15 mouse cellular contexts compared by ENCODE assay signal in genomic region chr14:76388025-76388424, GRCm38 (mm10).
"Had no signal": no experiment of that assay in that cellular context is flagged by ENCODE, and none has a peak within 500 bp of the region (broad histone marks: within the 10 kb centered on the region; RNA-seq: fewer than 3 reads in every experiment).

No protein-coding gene starts in this region.

- H3K4me3 ChIP-seq: liver, embryonic 13.5 days; midbrain, embryonic 12.5 days; midbrain, embryonic 15.5 days; neural tube, embryonic 13.5 days; stomach, embryonic 15.5 days had no signal

- H3K27ac ChIP-seq: liver, embryonic 13.5 days; midbrain, embryonic 12.5 days; midbrain, embryonic 15.5 days; neural tube, embryonic 13.5 days; stomach, embryonic 15.5 days had no signal

- H3K9ac ChIP-seq: liver, embryonic 13.5 days; midbrain, embryonic 12.5 days; midbrain, embryonic 15.5 days; neural tube, embryonic 13.5 days; stomach, embryonic 15.5 days had no signal

- DNase-seq: kidney, adult 8-10 months; kidney, postnatal 14 days; kidney, postnatal 4 days; liver, embryonic 13.5 days; lung, adult 2 months; lung, postnatal 14 days; lung, postnatal 4 days; retina, postnatal 1 day; right cerebral cortex, postnatal 25 days; spleen, adult 18-20 months; thymus, postnatal 4 days had no signal

- H3K4me1 ChIP-seq: liver, embryonic 13.5 days; midbrain, embryonic 12.5 days; midbrain, embryonic 15.5 days; neural tube, embryonic 13.5 days; stomach, embryonic 15.5 days had no signal

- H3K36me3 ChIP-seq: liver, embryonic 13.5 days; midbrain, embryonic 12.5 days; midbrain, embryonic 15.5 days; neural tube, embryonic 13.5 days; stomach, embryonic 15.5 days had no signal

- H3K9me3 ChIP-seq: midbrain, embryonic 12.5 days; midbrain, embryonic 15.5 days; stomach, embryonic 15.5 days had no signal

- ATAC-seq: midbrain, embryonic 15.5 days had no signal

- H3K27me3 ChIP-seq: liver, embryonic 13.5 days; midbrain, embryonic 12.5 days; midbrain, embryonic 15.5 days; neural tube, embryonic 13.5 days; stomach, embryonic 15.5 days had no signal

- H3K4me2 ChIP-seq: liver, embryonic 13.5 days; midbrain, embryonic 12.5 days; midbrain, embryonic 15.5 days; neural tube, embryonic 13.5 days; stomach, embryonic 15.5 days had no signal
